Mouse (Mus musculus) liver, embryonic 12.5 days (tissue): ENCODE data around the gene H2al2a. TPM values are rescaled to one million over a fixed set of nuclear protein-coding genes. Genes with fewer than 3 reads are reported as not detected.
"Not testable (repeated sequence)": the region's sequence is repeated elsewhere in the genome, so short reads cannot be mapped to it uniquely, and the experiment has no call there.

ENCODE experiments used
- ATAC-seq: fragments of 200-750 bp; cut with Nextera tagmentation; 2 replicates; pipeline ENCODE4 v1.8.0; 2017; ENCODE audit warnings: moderate number of reproducible peaks, mild to moderate bottlenecking, moderate library complexity
- H3K27ac ChIP-seq: fragments of 300-500 bp; sonication (generic); 2 replicates; pipeline ENCODE4 v1.5.1; 2016; ENCODE audit warnings: mild to moderate bottlenecking
- H3K27me3 ChIP-seq: fragments of 300-500 bp; sonication (generic); replicated peaks from 2 replicates; pipeline ENCODE4 v1.6.1; 2016; ENCODE audit warnings: mild to moderate bottlenecking, moderate library complexity
- H3K36me3 ChIP-seq: fragments of 300-500 bp; sonication (generic); 2 replicates; pipeline ENCODE4 v1.6.1; 2016; ENCODE audit warnings: mild to moderate bottlenecking, moderate library complexity
- H3K4me1 ChIP-seq: fragments of 300-500 bp; sonication (generic); 2 replicates; pipeline ENCODE4 v1.6.1; 2016
- H3K4me2 ChIP-seq: fragments of 300-500 bp; sonication (generic); 2 replicates; pipeline ENCODE4 v1.6.1; 2016; ENCODE audit warnings: mild to moderate bottlenecking, moderate library complexity
- H3K4me3 ChIP-seq: fragments of 300-500 bp; sonication (generic); 2 replicates; pipeline ENCODE4 v1.5.1; 2016; ENCODE audit warnings: mild to moderate bottlenecking, moderate library complexity
- H3K9ac ChIP-seq: fragments of 300-500 bp; sonication (generic); 2 replicates; pipeline ENCODE4 v1.6.1; 2016; ENCODE audit warnings: mild to moderate bottlenecking, moderate library complexity
- H3K9me3 ChIP-seq: fragments of 300-500 bp; sonication (generic); replicated peaks from 2 replicates; pipeline ENCODE4 v1.6.1; 2016; ENCODE audit warnings: mild to moderate bottlenecking, moderate library complexity
- WGBS: fragments of 180-500 bp; shearing (Covaris S2); methylation state at CpG from one replicate; pipeline ENCODE4 v1.1.7; 2016; ENCODE audit not compliant: insufficient replicate concordance; 5-methylcytosine and 5-hydroxymethylcytosine counted together
- polyA plus RNA-seq: library from polyadenylated mRNA; unstranded; fragments of >200 nt; fragmentation: Nextera tagmentation; extraction: Ambion mirVana; gene quantifications from 2 replicates; pipeline ENCODE4 v1.2.1, GENCODE M21; 2016

The H2al2a gene
- polyA plus RNA-seq, 1 experiment from 2014 or later: not detected

- H3K9ac ChIP-seq: no peak overlapping the region
- H3K27me3 ChIP-seq: no peaks in the 10 kb centered on the region
- no peak for ATAC-seq
- no peak overlapping the region for H3K4me2 ChIP-seq
- no peaks in the 10 kb centered on the region for H3K36me3 ChIP-seq
- H3K9me3 ChIP-seq: no peaks in the 10 kb centered on the region
- H3K27ac ChIP-seq: no peak overlapping the region
- H3K4me1 ChIP-seq: no peaks in the 10 kb centered on the region
- H3K4me3 ChIP-seq: no peak overlapping the region
Observed at GRCm38 (mm10) chr2:17989562-17989961, 7.2 kb downstream of the H2al2a start.

- no peaks in the 10 kb centered on the region for H3K27me3 ChIP-seq
- H3K27ac ChIP-seq: no peak overlapping the region
- no peaks in the 10 kb centered on the region for H3K9me3 ChIP-seq
- H3K4me2 ChIP-seq: no peak overlapping the region
- H3K4me3 ChIP-seq: no peak overlapping the region
- H3K36me3 ChIP-seq: no peaks in the 10 kb centered on the region
- no peaks in the 10 kb centered on the region for H3K4me1 ChIP-seq
- WGBS: 72% methylated on average over 3 of the region's 3 CpGs
- ATAC-seq: no peak
- no peak overlapping the region for H3K9ac ChIP-seq
Observed at GRCm38 (mm10) chr2:17989115-17989514, 7.6 kb downstream of the H2al2a start.

- Histone ChIP-seq H3K36me3 (no peaks in the 10 kb centered on the region), H3K4me1 (no peaks in the 10 kb centered on the region), H3K9ac (no peak overlapping the region), H3K27me3 (no peaks in the 10 kb centered on the region), H3K9me3 (no peaks in the 10 kb centered on the region), H3K4me3 (no peak overlapping the region), H3K27ac (no peak overlapping the region), H3K4me2 (no peak overlapping the region)
- ATAC-seq: no peak
- 74% methylated on average over 3 of the region's 3 CpGs for WGBS
Observed at GRCm38 (mm10) chr2:17986694-17987093, 10.1 kb downstream of the H2al2a start.

- no peaks in the 10 kb centered on the region for H3K4me1 ChIP-seq
- no peaks in the 10 kb centered on the region for H3K27me3 ChIP-seq
- WGBS: 92% methylated on average over 3 of the region's 3 CpGs
- no peak overlapping the region for H3K27ac ChIP-seq
- no peak overlapping the region for H3K4me2 ChIP-seq
- no peak for ATAC-seq
- H3K9me3 ChIP-seq: no peaks in the 10 kb centered on the region
- no peak overlapping the region for H3K4me3 ChIP-seq
- H3K9ac ChIP-seq: no peak overlapping the region
- H3K36me3 ChIP-seq: no peaks in the 10 kb centered on the region
Observed at GRCm38 (mm10) chr2:17984774-17985173, 12.0 kb downstream of the H2al2a start.

- no peak for ATAC-seq
- Histone ChIP-seq H3K9ac (no peak overlapping the region), H3K27ac (no peak overlapping the region), H3K4me2 (no peak overlapping the region), H3K9me3 (no peaks in the 10 kb centered on the region), H3K4me1 (no peaks in the 10 kb centered on the region), H3K36me3 (no peaks in the 10 kb centered on the region), H3K27me3 (no peaks in the 10 kb centered on the region), H3K4me3 (no peak overlapping the region)
- WGBS: 55% methylated on average over 1 of the region's 1 CpGs
Observed at GRCm38 (mm10) chr2:17982747-17983146, 14.0 kb downstream of the H2al2a start.

GRCm38 (mm10) chr2:17978706-17979105, 18.1 kb downstream of the H2al2a start:
- H3K4me1 ChIP-seq: no peaks in the 10 kb centered on the region
- H3K36me3 ChIP-seq: no peaks in the 10 kb centered on the region
- H3K27me3 ChIP-seq: no peaks in the 10 kb centered on the region
- ATAC-seq: no peak
- no peak overlapping the region for H3K4me3 ChIP-seq
- H3K9ac ChIP-seq: no peak overlapping the region
- no peak overlapping the region for H3K27ac ChIP-seq
- no peaks in the 10 kb centered on the region for H3K9me3 ChIP-seq
- 66% methylated on average over 6 of the region's 6 CpGs for WGBS
- H3K4me2 ChIP-seq: no peak overlapping the region

GRCm38 (mm10) chr2:17978251-17978650, 18.5 kb downstream of the H2al2a start:
- not testable (repeated sequence) for H3K9ac ChIP-seq, H3K9me3 ChIP-seq, ATAC-seq, H3K4me1 ChIP-seq, H3K27me3 ChIP-seq, H3K4me3 ChIP-seq, H3K4me2 ChIP-seq, H3K27ac ChIP-seq, H3K36me3 ChIP-seq
- WGBS: 67% methylated on average over 7 of the region's 7 CpGs

- not testable (repeated sequence) for H3K4me2 ChIP-seq, H3K9ac ChIP-seq, H3K36me3 ChIP-seq, H3K4me3 ChIP-seq, H3K27ac ChIP-seq, H3K4me1 ChIP-seq, H3K27me3 ChIP-seq, ATAC-seq, H3K9me3 ChIP-seq
Observed at GRCm38 (mm10) chr2:17977645-17978044, 19.1 kb downstream of the H2al2a start.

GRCm38 (mm10) chr2:17975601-17976327, 21.0 kb downstream of the H2al2a start:
- no peaks in the 10 kb centered on the region for H3K27me3 ChIP-seq
- WGBS: 43% methylated on average over 4 of the region's 4 CpGs
- no peak overlapping the region for H3K27ac ChIP-seq
- no peak overlapping the region for H3K4me3 ChIP-seq
- no peaks in the 10 kb centered on the region for H3K9me3 ChIP-seq
- H3K4me1 ChIP-seq: no peaks in the 10 kb centered on the region
- H3K4me2 ChIP-seq: no peak overlapping the region
- no peak for ATAC-seq
- H3K9ac ChIP-seq: no peak overlapping the region
- no peaks in the 10 kb centered on the region for H3K36me3 ChIP-seq

- 44% methylated on average over 2 of the region's 2 CpGs for WGBS
- no peak overlapping the region for H3K9ac ChIP-seq
- no peak for ATAC-seq
- no peaks in the 10 kb centered on the region for H3K27me3 ChIP-seq
- H3K36me3 ChIP-seq: no peaks in the 10 kb centered on the region
- H3K9me3 ChIP-seq: no peaks in the 10 kb centered on the region
- no peak overlapping the region for H3K4me3 ChIP-seq
- H3K4me1 ChIP-seq: no peaks in the 10 kb centered on the region
- no peak overlapping the region for H3K4me2 ChIP-seq
- no peak overlapping the region for H3K27ac ChIP-seq
Observed at GRCm38 (mm10) chr2:17973868-17974440, 22.8 kb downstream of the H2al2a start.

- H3K9me3 ChIP-seq: no peaks in the 10 kb centered on the region
- H3K27me3 ChIP-seq: no peaks in the 10 kb centered on the region
- H3K36me3 ChIP-seq: no peaks in the 10 kb centered on the region
- H3K4me3 ChIP-seq: no peak overlapping the region
- H3K4me1 ChIP-seq: no peaks in the 10 kb centered on the region
- H3K27ac ChIP-seq: no peak overlapping the region
- no peak overlapping the region for H3K9ac ChIP-seq
- no peak overlapping the region for H3K4me2 ChIP-seq
- no peak for ATAC-seq
- 67% methylated on average over 5 of the region's 5 CpGs for WGBS
Observed at GRCm38 (mm10) chr2:17973246-17973645, 23.5 kb downstream of the H2al2a start.

GRCm38 (mm10) chr2:17972843-17973242, 23.9 kb downstream of the H2al2a start:
- WGBS: 81% methylated on average over 2 of the region's 2 CpGs
- no peaks in the 10 kb centered on the region for H3K36me3 ChIP-seq
- H3K4me1 ChIP-seq: no peaks in the 10 kb centered on the region
- H3K4me2 ChIP-seq: no peak overlapping the region
- H3K4me3 ChIP-seq: no peak overlapping the region
- no peaks in the 10 kb centered on the region for H3K9me3 ChIP-seq
- H3K27me3 ChIP-seq: no peaks in the 10 kb centered on the region
- no peak for ATAC-seq
- H3K27ac ChIP-seq: no peak overlapping the region
- H3K9ac ChIP-seq: no peak overlapping the region

GRCm38 (mm10) chr2:17971407-17971806, 25.4 kb downstream of the H2al2a start:
- Histone ChIP-seq H3K4me2 (no peak overlapping the region), H3K9me3 (no peaks in the 10 kb centered on the region), H3K27me3 (no peaks in the 10 kb centered on the region), H3K27ac (no peak overlapping the region), H3K36me3 (no peaks in the 10 kb centered on the region), H3K4me3 (no peak overlapping the region), H3K4me1 (no peaks in the 10 kb centered on the region), H3K9ac (no peak overlapping the region)
- 70% methylated on average over 6 of the region's 6 CpGs for WGBS
- no peak for ATAC-seq
